Mouse (Mus musculus) MEL (cell line): Measurements from ENCODE around the gene Ppfia4. TPM values are rescaled to one million over a fixed set of nuclear protein-coding genes. Genes with fewer than 3 reads are reported as not detected.

Experiments
- DNase-seq: peaks from one replicate; pipeline ENCODE4 v3.0.0; 2011; ENCODE audit warnings: low read depth, low spot score
- H3K27ac ChIP-seq: 2 replicates; pipeline ENCODE4 v1.5.1; 2012; ENCODE audit warnings: low read depth, mild to moderate bottlenecking, control low read depth, low read length, moderate library complexity; ENCODE audit not compliant: control insufficient read depth
- H3K27me3 ChIP-seq, 2 experiments: fragments of 150-350 bp in 1 of 2; sonication (generic) in 1 of 2; 2 replicates each; pipeline ENCODE4 v1.6.1; 2012; ENCODE audit warnings: low read length in 2 of 2, mild to moderate bottlenecking in 2 of 2, improper control_type of control experiment in 1 of 2, moderate library complexity in 1 of 2; ENCODE audit not compliant: insufficient read depth in 2 of 2, control insufficient read depth in 1 of 2
- H3K36me3 ChIP-seq, 2 experiments: 2 replicates each; pipeline ENCODE4 v1.6.1; 2012 to 2014; ENCODE audit warnings: low read length in 2 of 2, improper control_type of control experiment in 1 of 2, inconsistent platforms in 1 of 2, mild to moderate bottlenecking in 1 of 2; ENCODE audit not compliant: insufficient read depth in 2 of 2, control insufficient read depth in 1 of 2
- H3K4me1 ChIP-seq, 2 experiments: fragments of 150-350 bp in 1 of 2; sonication (generic) in 1 of 2; 2 replicates each; pipeline ENCODE4 v1.6.1; 2012; ENCODE audit warnings: low read length in 2 of 2, improper control_type of control experiment in 1 of 2, mild to moderate bottlenecking in 1 of 2; ENCODE audit not compliant: insufficient read depth in 2 of 2, control insufficient read depth in 1 of 2
- H3K4me3 ChIP-seq, 2 experiments: fragments of 150-350 bp in 1 of 2; sonication (generic) in 1 of 2; 2 replicates each; pipeline ENCODE4 v1.5.1; 2012; ENCODE audit warnings: low read depth in 2 of 2, low read length in 2 of 2, mild to moderate bottlenecking in 2 of 2, moderate library complexity in 2 of 2, control low read depth in 1 of 2, improper control_type of control experiment in 1 of 2; ENCODE audit not compliant: control insufficient read depth in 1 of 2, insufficient read depth in 1 of 2
- H3K79me2 ChIP-seq: 2 replicates; pipeline ENCODE4 v1.6.1; 2012; ENCODE audit warnings: mild to moderate bottlenecking, low read length, moderate library complexity; ENCODE audit not compliant: control insufficient read depth, poor library complexity, insufficient read depth
- H3K9ac ChIP-seq: 2 replicates; pipeline ENCODE4 v1.6.1; 2012; ENCODE audit warnings: low read depth, mild to moderate bottlenecking, control low read depth, low read length, moderate library complexity; ENCODE audit not compliant: control insufficient read depth, poor library complexity, severe bottlenecking
- H3K9me3 ChIP-seq: fragments of 150-350 bp; sonication (generic); replicated peaks from 2 replicates; pipeline ENCODE4 v1.6.1; 2012; ENCODE audit warnings: mild to moderate bottlenecking, low read length, improper control_type of control experiment, moderate library complexity; ENCODE audit not compliant: insufficient read depth
- CTCF ChIP-seq, 3 experiments: IDR thresholded peaks in 2 of 3; conservative IDR thresholded peaks in 1 of 3; 2 replicates each; pipeline ENCODE4 v1.5.1; 2011 to 2012; ENCODE audit warnings: low read length in 3 of 3, low read depth in 2 of 3, mild to moderate bottlenecking in 2 of 3, improper control_type of control experiment in 1 of 3, inconsistent platforms in 1 of 3, mixed read lengths in 1 of 3, moderate library complexity in 1 of 3; ENCODE audit not compliant: control insufficient read depth in 1 of 3, insufficient read depth in 1 of 3, poor library complexity in 1 of 3, severe bottlenecking in 1 of 3
- ELF1 ChIP-seq: IDR thresholded peaks from 2 replicates; pipeline ENCODE4 v1.6.1; 2014; ENCODE audit warnings: low read depth, mild to moderate bottlenecking, inconsistent platforms, low read length, improper control_type of control experiment, moderate library complexity
- ETS1 ChIP-seq: IDR thresholded peaks from 2 replicates; pipeline ENCODE4 v1.6.1; 2012; ENCODE audit warnings: low read depth, mild to moderate bottlenecking, inconsistent platforms, low read length, improper control_type of control experiment, moderate library complexity
- GABPA ChIP-seq: IDR thresholded peaks from 2 replicates; pipeline ENCODE4 v1.6.1; 2012; ENCODE audit warnings: low read depth, mild to moderate bottlenecking, inconsistent platforms, low read length, improper control_type of control experiment, moderate library complexity
- GATA1 ChIP-seq: IDR thresholded peaks from 2 replicates; pipeline ENCODE4 v1.6.1; 2011; ENCODE audit warnings: low read depth, low read length, improper control_type of control experiment
- HCFC1 ChIP-seq: IDR thresholded peaks from 2 replicates; pipeline ENCODE4 v1.6.1; 2012; ENCODE audit warnings: low read depth, mild to moderate bottlenecking, inconsistent platforms, low read length, improper control_type of control experiment, moderate library complexity
- MAX ChIP-seq: IDR thresholded peaks from 2 replicates; pipeline ENCODE4 v1.6.1; 2011; ENCODE audit warnings: low read length, improper control_type of control experiment
- MAZ ChIP-seq: IDR thresholded peaks from 2 replicates; pipeline ENCODE4 v1.6.1; 2012; ENCODE audit warnings: low read depth, mild to moderate bottlenecking, inconsistent platforms, low read length, improper control_type of control experiment
- MYB ChIP-seq: IDR thresholded peaks from 2 replicates; pipeline ENCODE4 v1.6.1; 2011; ENCODE audit warnings: mild to moderate bottlenecking, low read depth, low read length, improper control_type of control experiment
- NELFE ChIP-seq: IDR thresholded peaks from 2 replicates; pipeline ENCODE4 v1.6.1; 2011; ENCODE audit warnings: low read depth, low read length, improper control_type of control experiment
- NRF1 ChIP-seq: IDR thresholded peaks from 2 replicates; pipeline ENCODE4 v1.6.1; 2014; ENCODE audit warnings: low read depth, mild to moderate bottlenecking, inconsistent platforms, low read length, improper control_type of control experiment, moderate library complexity; ENCODE audit not compliant: poor library complexity, insufficient read depth, severe bottlenecking
- POLR2A ChIP-seq, 2 experiments: IDR thresholded peaks; 2 replicates each; pipeline ENCODE4 v1.6.1; 2011 to 2012; ENCODE audit warnings: low read length in 2 of 2, mild to moderate bottlenecking in 2 of 2, control low read depth in 1 of 2, improper control_type of control experiment in 1 of 2, low read depth in 1 of 2, moderate library complexity in 1 of 2; ENCODE audit not compliant: control insufficient read depth in 1 of 2, insufficient read depth in 1 of 2, poor library complexity in 1 of 2
- POLR2AphosphoS2 ChIP-seq: IDR thresholded peaks from 2 replicates; pipeline ENCODE4 v1.6.1; 2011; ENCODE audit warnings: low read length, improper control_type of control experiment
- RCOR1 ChIP-seq: IDR thresholded peaks from 2 replicates; pipeline ENCODE4 v1.6.1; 2012; ENCODE audit warnings: low read depth, mild to moderate bottlenecking, inconsistent platforms, low read length, improper control_type of control experiment
- SMC3 ChIP-seq: IDR thresholded peaks from 2 replicates; pipeline ENCODE4 v1.6.1; 2011; ENCODE audit warnings: low read depth, low read length, improper control_type of control experiment
- TBP ChIP-seq: IDR thresholded peaks from 2 replicates; pipeline ENCODE4 v1.8.0; 2011; ENCODE audit warnings: low read depth, low read length, improper control_type of control experiment
- UBTF ChIP-seq: IDR thresholded peaks from 2 replicates; pipeline ENCODE4 v1.6.1; 2012; ENCODE audit warnings: low read depth, mild to moderate bottlenecking, inconsistent platforms, low read length, improper control_type of control experiment, moderate library complexity, borderline replicate concordance; ENCODE audit not compliant: insufficient read depth
- USF1 ChIP-seq: IDR thresholded peaks from 2 replicates; pipeline ENCODE4 v1.6.1; 2014; ENCODE audit warnings: low read depth, mild to moderate bottlenecking, inconsistent platforms, low read length, improper control_type of control experiment, moderate library complexity
- polyA plus RNA-seq, 2 experiments: library from polyadenylated mRNA; stranded (reverse) in 1 of 2; unstranded in 1 of 2; fragments of >175 nt in 1 of 2; fragments of >200 nt in 1 of 2; gene quantifications; 2 replicates each; pipeline versions ENCODE4 v1.2.1 to v1.2.4; 2012; ENCODE audit warnings: low replicate concordance in 2 of 2, low read depth in 1 of 2; ENCODE audit not compliant: insufficient read length in 2 of 2, insufficient read depth in 1 of 2, missing spikeins in 1 of 2
- total RNA-seq: library from RNA; depleted of rRNA; stranded (reverse); fragments of 300-350 nt; gene quantifications from 2 replicates; pipeline ENCODE4 v1.2.3, GENCODE M21; 2012

Ppfia4 gene
- total and polyA plus RNA-seq, 3 experiments = 0.11 TPM; not detected in 2

- Histone ChIP-seq H3K9ac (0 out of 2 replicates have a peak overlapping the region, but pooled peaks have one; percentile 17), H3K36me3 (peaks cover 0 to 9% of the 10 kb centered on the region in 2 experiments; a peak in 2 of 4 replicates), H3K79me2 (no peaks in the 10 kb centered on the region), H3K4me3 (no peak overlapping the region), H3K27me3 (peaks cover 0 to 4% of the 10 kb centered on the region in 2 experiments; a peak in 3 of 4 replicates), H3K27ac (peak overlapping the region; percentile 54), H3K9me3 (no peaks in the 10 kb centered on the region), H3K4me1 (peaks cover 4 to 11% of the 10 kb centered on the region in 2 experiments; a peak in 3 of 4 replicates)
- TF ChIP-seq MAX = no peak
- no peak; the same call in 1 of the 2 replicates for TF ChIP-seq MYB
- no peak for TF ChIP-seq MAZ
- peak in 1 of 2 experiments; percentile 41; a peak in 1 of 4 replicates for TF ChIP-seq POLR2A (IDR thresholded peaks at IDR 0.05; ENCODE audit: control insufficient read depth in 1 of 2, insufficient read depth in 1 of 2, low read depth in 1 of 2, low read length in 2 of 2, poor library complexity in 1 of 2)
- TF ChIP-seq TBP = peak; percentile 54; the same call in 1 of the 2 replicates
- TF ChIP-seq HCFC1 = peak; percentile 70
- no peak for TF ChIP-seq USF1
- no peak for TF ChIP-seq UBTF
- peak; percentile 82 for TF ChIP-seq ELF1
- DNase-seq = peak; percentile 87
Observed at GRCm38 (mm10) chr1:134302568-134303238, 30.0 kb downstream of the Ppfia4 start.

GRCm38 (mm10) chr1:134298636-134299411 is 33.9 kb downstream of the Ppfia4 start:
- H3K27me3 ChIP-seq = peaks cover 0 to 4% of the 10 kb centered on the region in 2 experiments
- H3K4me3 ChIP-seq = no peak overlapping the region
- peaks cover 0 to 9% of the 10 kb centered on the region in 2 experiments; a peak in 2 of 4 replicates for H3K36me3 ChIP-seq
- no peaks in the 10 kb centered on the region for H3K79me2 ChIP-seq
- TF ChIP-seq ETS1 (no peak), CTCF (IDR thresholded peaks at IDR 0.05 in 2 of 3, conservative IDR thresholded peaks at IDR 0.05 in 1 of 3; ENCODE audit: control insufficient read depth in 1 of 3, insufficient read depth in 1 of 3, low read depth in 2 of 3, low read length in 3 of 3, poor library complexity in 1 of 3, severe bottlenecking in 1 of 3) (no peak), TBP (no peak)
- TF ChIP-seq, all 39 proteins: peak for 0
- H3K9me3 ChIP-seq = no peaks in the 10 kb centered on the region
- H3K9ac ChIP-seq = no peak overlapping the region
- peaks cover 4 to 11% of the 10 kb centered on the region in 2 experiments; a peak in 3 of 4 replicates for H3K4me1 ChIP-seq
- no peak for DNase-seq
- no peak overlapping the region for H3K27ac ChIP-seq

DNA sequence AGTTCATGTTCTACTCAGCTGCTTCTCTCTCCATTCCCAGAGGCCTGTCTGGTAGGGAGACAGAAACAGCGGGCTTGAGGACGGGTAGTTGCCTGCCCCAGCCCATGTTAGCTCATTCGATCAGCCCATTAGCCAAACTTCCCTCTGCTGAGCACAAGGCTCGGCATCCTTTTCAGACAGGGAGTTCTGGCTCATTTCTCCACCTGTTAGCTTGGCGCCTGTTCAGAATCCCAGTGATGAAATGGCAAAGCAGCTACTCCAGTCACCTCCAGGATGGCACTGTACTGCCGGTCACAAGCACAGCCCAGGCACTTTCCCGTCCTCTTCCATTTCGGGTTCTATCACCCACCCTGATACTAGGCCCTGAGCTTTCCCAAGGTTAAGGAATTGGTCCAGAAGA is 35.5 kb downstream of the Ppfia4 start:
- no peak for TF ChIP-seq TBP
- no peak for TF ChIP-seq MAX
- no peak for TF ChIP-seq GATA1
- no peak for TF ChIP-seq POLR2AphosphoS2
- no peak for TF ChIP-seq SMC3
- no peak for TF ChIP-seq NELFE
- no peak for TF ChIP-seq RCOR1
- no peak for TF ChIP-seq CTCF (IDR thresholded peaks at IDR 0.05 in 2 of 3, conservative IDR thresholded peaks at IDR 0.05 in 1 of 3; ENCODE audit: control insufficient read depth in 1 of 3, insufficient read depth in 1 of 3, low read depth in 2 of 3, low read length in 3 of 3, poor library complexity in 1 of 3, severe bottlenecking in 1 of 3)
- no peak for TF ChIP-seq ELF1
- TF ChIP-seq GABPA = no peak
- TF ChIP-seq USF1 = no peak
- no peak for TF ChIP-seq NRF1
- no peak for TF ChIP-seq UBTF
- no peak overlapping the region for H3K27ac ChIP-seq
- H3K36me3 ChIP-seq = peaks cover 0 to 1% of the 10 kb centered on the region in 2 experiments; a peak in 2 of 4 replicates
- no peak overlapping the region for H3K4me3 ChIP-seq
- H3K79me2 ChIP-seq = no peaks in the 10 kb centered on the region
- peaks cover 0 to 4% of the 10 kb centered on the region in 2 experiments for H3K27me3 ChIP-seq
- no peak overlapping the region for H3K9ac ChIP-seq
- DNase-seq = no peak
- peaks cover 0 to 1% of the 10 kb centered on the region in 2 experiments; a peak in 2 of 4 replicates for H3K4me1 ChIP-seq
- no peaks in the 10 kb centered on the region for H3K9me3 ChIP-seq
